Mouse (Mus musculus) adipocyte (in vitro differentiated cells): Measurements from ENCODE around the gene Pigb.

Experiments
- DNase-seq: peaks from one replicate; pipeline ENCODE4 v3.0.0-alpha.2; 2016; ENCODE audit warnings: low spot score

Gene Pigb

GRCm38 (mm10) chr9:73045711-73046110 is 5.5 kb upstream of the Pigb start:
- no peak for DNase-seq

DNA sequence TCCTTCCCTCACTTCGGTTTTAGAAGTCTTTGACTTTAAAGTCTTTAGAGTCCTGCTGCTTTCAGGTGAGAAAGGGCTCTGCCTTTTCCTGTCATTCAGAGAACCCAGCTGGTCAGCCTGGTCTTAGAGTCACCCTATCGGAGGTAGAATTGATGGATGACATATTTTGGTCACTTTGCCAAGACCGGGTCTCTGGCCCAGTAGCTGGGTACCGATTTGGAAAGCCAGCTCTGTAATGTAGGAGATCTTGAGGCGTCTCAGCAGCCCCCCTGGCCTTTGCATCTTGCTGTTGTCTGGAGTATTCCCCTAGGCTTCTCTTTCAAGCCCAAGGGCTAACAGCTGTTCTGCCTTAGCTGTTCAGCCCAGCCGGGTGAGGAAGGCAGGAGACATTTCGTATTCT is 5.0 kb upstream of the Pigb start:
- DNase-seq = no peak

DNA sequence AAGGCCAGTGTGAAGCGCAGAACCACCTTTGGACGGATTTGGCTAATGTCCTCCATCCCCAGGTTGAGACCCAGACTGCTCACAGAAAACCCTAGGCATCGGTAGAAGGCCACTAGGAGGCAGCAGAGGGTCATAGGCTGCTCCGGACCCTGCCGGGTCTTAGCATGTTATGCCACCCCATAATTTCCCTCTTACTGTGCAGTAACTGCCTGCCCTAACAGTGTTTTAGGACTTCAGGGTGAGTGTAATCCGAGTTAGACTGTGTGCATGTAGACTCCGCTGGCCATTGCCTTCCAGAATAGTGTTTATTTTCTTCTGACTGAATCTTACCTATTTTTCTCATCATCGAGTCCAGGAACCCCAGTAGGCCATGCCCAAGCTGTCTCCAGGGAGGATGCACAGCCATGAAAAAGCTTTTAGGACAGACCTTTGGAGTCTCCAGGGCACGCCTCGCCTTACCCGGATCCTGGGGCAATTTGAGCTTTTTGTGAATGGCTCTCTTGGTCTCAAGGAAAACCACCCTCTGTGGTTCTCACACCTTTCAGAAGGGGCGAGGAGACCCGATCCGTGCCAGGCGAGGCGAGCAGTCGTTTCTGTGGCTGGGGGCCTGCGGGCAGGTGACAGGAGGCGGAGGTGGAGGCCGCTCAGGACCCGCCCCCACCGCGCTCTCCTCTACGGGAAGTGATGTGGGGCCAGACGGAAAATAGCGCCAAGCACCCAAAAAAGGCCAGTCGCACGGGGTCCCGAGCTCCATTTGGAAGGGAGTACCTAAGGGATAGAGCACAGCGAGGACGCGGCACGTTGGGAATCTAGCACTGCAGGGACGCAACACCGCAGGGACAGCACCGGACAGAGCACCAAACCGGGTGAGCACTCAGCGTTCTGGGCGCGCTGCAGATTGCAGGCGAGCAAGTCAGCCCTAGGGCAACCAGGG is 4.2 kb upstream of the Pigb start, which contains the start of gene Rab27a:
Gene Rab27a (plus strand): TSS at position 709 of the 934 bp plus-strand sequence.
- peak; percentile 69 for DNase-seq

DNA sequence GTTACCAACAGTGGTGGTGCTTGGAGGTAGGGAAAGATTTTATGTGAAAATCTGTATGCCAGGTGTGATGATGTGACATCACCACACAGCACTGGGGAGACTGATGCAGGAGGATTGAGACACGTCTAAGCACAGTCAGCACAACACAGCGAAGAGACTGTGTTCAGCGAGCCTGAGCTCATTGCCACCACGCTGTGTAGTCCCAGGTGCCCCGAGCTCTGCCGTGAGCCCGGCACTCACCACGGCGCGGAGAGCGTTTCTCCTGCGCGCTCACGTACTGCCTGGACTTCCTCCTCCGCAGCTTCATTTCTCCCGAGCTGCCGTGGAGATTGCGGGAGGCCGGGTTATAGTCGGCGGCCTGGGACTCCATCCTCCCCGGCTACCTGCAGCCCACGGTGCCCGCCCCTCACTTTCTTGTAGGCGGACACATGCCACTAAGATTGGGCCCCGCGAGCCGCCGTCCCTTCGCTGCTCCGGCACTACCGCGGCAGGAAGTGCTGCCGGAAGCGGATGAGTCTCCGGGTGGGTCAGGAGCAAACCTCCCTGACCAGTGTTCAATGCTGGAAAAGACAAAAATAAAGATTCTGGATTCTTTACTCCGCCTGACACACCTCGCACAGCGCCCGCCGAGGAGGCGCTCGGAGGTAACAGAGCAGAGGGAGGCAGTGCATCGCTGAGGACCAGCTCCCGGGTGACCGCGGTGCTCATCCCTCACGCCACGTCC is 794 bp downstream of the Pigb start:
- DNase-seq = peak; percentile 71

DNA sequence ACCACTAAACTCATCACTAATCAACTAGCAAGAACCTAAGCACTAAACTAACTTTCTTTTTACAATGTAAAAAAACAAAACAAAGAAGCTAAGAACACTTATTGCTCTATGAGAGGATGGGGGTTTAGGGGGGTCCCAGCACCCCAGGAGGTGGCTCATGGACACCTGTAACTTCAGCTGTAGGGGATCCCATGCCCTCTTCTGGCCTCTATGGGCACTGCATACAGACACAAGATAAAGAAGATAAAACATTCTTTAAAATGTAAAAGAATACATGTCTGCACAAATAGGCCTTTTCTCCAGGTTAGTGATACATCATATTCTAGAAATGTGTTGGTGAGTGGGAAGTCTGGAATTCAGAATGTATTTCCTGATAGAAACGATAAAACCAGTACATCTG is 6.8 kb downstream of the Pigb start:
- no peak for DNase-seq

DNA sequence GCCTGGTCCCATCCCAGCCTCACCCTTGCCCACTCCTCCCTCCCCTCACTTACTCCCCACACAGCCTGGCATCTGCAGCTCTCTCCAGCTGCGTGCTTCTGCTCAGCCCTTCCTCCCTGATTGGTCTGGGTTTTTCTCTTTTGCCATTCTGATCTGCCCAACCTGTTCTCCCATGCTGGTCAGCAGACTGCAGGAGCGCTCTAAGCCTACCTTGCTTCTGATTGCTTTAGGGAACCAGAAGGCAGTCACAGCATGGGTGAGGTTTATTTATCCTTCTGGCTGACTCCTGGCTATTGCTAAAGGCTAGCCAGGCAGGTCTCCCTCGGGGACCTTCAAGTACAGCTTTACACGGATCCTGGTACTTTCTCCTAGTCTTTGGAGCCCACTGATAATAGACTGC is 8.8 kb downstream of the Pigb start:
- DNase-seq = no peak

DNA sequence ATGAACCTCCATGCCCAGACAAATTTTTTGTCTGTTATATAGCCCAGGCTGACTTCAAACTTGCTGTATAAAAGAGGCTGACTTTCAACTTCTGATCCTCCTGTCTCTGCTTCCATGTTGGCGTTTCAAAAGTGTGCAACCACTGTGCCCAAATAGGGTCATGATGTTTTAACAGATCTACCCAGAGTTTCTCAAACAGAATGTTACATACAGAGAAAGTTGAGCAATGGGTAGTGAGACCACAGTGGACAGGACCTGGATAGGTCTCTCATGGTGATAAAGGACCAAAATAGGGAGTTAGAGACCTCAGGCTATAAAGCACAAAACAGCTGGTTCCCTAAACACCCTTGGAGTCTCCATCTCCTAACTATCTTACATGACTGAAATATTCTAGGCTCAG is 9.7 kb downstream of the Pigb start:
- no peak for DNase-seq

- DNase-seq = no peak
These were observed 14.2 kb downstream of the Pigb start for GRCm38 (mm10) chr9:73025818-73026636.

DNA sequence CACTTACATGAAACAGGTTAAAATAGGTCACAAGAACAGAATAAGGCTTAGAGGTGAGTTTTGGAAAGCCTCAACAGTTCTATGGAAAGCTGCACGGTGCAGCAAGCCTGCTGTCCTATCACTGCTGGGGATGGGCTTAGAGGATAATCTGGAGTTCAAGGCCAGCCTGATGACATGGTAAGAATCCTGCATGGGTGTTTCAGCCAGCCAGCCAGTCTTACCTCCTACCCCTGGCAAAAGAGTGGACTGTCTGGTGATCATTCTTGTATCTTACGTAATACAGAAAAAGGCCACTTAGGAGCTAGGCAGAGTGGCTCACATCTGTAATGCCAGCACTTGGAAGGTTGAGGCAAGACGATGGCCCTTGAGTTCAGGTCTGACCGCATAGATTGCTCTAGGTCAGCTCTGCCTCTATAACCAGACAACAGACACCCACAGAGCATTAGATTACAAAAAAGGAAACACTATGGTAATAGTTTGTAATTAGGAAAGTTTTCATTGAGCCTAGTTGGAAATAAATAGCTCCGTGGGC is 19.5 kb downstream of the Pigb start:
- no peak for DNase-seq

- no peak for DNase-seq
These were observed 20.3 kb downstream of the Pigb start for GRCm38 (mm10) chr9:73019841-73020240.

DNA sequence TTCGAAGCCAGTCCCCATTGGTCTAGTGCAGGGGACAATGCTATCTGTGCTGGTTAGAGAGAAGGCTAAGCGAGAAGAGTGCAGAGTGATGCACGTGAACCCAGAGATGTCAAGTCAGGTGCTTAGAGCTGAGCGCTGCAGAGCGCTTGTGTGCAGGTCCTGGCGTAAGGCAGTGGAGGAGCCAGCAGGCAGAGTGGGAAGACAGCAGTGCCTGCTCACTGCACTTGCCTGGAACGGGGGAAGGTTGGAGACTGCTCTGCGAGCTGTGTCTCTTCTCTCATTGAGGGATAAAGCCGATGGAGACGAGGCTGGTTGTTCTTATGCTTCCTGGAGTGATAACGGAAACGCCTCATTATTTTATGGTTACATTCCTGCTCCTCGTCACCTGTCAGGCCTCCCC is 25.5 kb downstream of the Pigb start:
- no peak for DNase-seq

GRCm38 (mm10) chr9:73012629-73013028 is 27.5 kb downstream of the Pigb start:
- DNase-seq = no peak

DNA sequence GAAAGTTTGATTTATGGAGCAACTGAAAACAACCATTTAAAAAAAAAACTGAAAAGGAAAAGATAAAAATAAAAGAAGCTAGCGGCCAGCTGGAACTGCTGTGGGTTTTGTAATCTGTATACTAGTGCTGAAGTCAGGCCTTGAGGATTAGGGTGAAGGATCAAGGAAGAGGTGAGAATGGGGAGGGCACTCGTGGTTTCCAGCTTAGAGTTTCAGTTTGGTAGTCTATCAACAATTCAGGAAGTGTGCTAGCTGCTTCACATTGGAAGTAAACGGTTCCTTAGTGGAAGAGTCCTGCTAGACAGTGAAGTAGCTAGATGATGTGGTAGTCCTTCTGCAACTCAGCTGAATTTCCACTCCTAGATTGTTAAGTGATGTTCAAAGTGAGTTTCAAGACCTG is 31.8 kb downstream of the Pigb start:
- peak; percentile 25 for DNase-seq

DNA sequence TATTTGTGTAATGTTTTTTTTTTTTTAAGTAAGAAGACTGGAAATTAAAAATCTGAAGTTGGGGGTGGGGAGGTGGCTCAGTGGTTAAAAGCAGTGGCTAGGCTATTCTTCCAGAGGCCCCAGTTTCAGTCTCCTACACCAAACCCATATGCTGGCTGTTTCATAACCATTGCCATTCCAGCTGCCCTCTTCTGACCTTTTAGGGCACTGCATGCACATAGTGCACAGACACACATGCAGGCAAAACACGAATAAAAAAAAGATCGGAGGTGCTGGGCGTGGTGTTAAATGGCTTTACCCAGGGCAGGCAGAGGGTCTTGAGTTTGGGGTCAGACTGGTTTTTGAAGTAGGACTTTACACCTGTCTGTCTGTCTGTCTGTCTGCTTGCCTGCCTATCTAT is 34.0 kb downstream of the Pigb start:
- no peak for DNase-seq

DNA sequence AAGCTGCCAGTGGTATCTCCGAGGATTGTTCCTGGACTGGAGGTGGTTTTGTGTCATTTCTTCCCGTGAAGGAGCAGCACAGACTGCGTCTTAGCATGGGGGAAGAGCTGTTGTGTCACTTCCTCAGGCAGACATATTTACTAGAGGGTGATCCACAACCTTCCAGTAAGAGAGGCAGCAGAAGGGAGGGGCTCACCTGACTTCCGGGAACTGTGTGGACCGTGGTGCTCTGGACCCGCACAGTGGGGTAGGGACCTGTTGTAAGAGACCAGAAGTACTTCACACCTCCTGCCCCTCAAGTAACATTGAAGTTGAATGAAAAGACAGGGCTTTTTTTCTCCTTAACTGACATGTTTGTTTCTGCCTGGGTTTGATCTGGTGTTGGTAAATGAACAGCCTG is 35.1 kb downstream of the Pigb start:
- DNase-seq = no peak

DNA sequence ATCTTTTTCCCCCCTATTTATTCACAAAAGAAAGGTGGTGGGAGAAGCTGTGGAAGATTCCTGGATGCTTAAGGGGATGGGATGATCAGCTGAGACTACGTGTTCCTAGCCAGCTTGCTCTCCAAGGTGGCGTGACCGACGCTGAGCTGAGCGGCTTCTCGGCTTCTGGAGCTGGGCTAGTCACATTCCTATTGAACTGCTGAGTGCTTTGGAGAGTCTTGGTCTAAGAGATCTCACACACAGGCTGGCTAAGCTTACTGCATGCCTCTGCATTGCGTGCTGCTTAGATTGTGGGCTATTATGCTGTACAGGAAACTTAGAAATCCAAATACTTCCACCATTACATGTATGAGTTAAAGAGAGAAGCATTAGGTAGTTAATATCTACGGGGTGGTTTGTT is 36.1 kb downstream of the Pigb start:
- no peak for DNase-seq

DNA sequence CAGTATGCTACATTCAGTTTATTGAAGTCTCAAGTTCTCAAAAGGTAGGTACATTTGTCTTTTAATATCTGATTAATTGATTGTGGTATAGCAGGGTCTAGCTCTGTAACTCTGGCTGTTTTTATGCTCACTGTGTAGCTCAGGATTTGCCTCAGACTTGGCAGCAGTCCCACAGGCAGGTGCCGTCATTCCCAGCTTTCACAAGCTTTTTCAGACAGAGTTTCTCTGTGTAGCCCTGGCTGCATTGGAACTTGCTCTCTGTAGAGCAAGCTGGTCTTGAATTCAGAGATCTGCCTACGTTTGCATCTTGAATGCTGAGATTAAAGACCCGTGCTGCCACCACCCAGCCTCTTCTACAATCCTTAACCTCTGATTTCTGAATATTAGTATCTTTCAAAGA is 38.0 kb downstream of the Pigb start:
- no peak for DNase-seq

- DNase-seq = no peak
These were observed 38.7 kb downstream of the Pigb start for GRCm38 (mm10) chr9:73001314-73002011.

GRCm38 (mm10) chr9:73000487-73000886 is 39.7 kb downstream of the Pigb start:
- no peak for DNase-seq

DNA sequence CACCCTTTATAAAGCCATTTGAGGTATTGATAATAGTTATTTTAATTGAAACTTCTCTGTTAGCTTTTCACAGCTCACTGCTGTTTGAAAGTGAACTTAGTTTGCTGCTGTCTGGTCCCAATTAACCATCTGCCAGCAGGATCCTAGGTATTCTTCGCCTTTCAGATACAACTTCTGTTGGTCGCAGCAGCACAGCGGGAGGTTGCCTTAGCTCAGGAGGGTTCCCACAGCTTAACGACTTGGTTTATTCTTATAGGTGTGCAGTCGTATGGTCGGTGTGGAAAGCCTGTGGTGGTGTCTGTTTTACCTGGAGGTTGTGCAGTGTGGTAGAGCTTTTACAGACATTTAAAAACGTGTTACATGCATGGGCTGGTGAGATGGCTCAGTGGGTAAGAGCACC is 43.4 kb downstream of the Pigb start:
- DNase-seq = no peak

DNA sequence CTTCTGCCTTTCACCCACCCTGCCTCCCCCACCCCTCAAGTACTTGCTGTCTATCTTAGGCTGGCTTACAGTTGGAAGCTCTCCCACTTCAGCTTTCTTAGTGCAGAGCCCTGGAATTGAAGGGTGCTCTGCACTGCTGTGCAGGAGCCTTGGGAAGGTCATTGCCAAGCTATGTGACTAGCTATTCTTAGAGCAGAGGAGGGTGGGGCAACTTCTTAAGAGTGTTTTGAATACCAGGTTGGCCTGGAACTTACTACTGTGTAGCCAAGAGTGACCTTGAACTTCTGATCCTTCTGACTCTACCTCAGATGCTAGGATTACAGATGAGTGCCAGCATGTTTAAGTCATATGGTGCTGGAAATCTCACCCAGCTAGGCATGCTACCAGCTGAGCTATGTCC is 44.0 kb downstream of the Pigb start:
- no peak for DNase-seq

- DNase-seq = no peak
These were observed 47.6 kb downstream of the Pigb start for GRCm38 (mm10) chr9:72992576-72992975.
